8 mouse cellular contexts compared by ENCODE assay signal in genomic region chr2:168117147-168117546, GRCm38 (mm10). TPM values are rescaled to one million over a fixed set of nuclear protein-coding genes. Genes with fewer than 3 reads are reported as not detected.
A peak's percentile ranks its signal among the peaks of the same experiment; 100 is the strongest.
DNase-seq lines count a peak whose midpoint lies in the region; ATAC-seq and TF ChIP-seq lines count a peak whose summit lies in the region.

No protein-coding gene starts in this region.

- peak; percentile 45 for TF ChIP-seq CTCF in heart, postnatal 0 days (IDR thresholded peaks at IDR 0.05; ENCODE audit: low read depth)

- H3K27ac ChIP-seq in heart, postnatal 0 days (ENCODE audit: low read depth) = no peak overlapping the region
- no peak overlapping the region for H3K27ac ChIP-seq in lung, embryonic 16.5 days (ENCODE audit: low read length)

- DNase-seq in CD4-positive helper T cell, adult 2 months (ENCODE audit: low read depth, low spot score) = peak; percentile 68
- peak; percentile 92 for DNase-seq in ZHBTc4 (ENCODE audit: low read depth, low spot score)
- DNase-seq in embryo, embryonic 9.5 days (ENCODE audit: extremely low spot score) = peak; percentile 85
- peak; percentile 52 for DNase-seq in heart, postnatal 0 days (ENCODE audit: low spot score)
- DNase-seq in kidney, postnatal 36 days = peak; percentile 59 to 84
- DNase-seq in retina, embryonic 14.5 days (ENCODE audit: low spot score) = peak; percentile 83
- peak; percentile 71 for DNase-seq in urinary bladder, postnatal 25 days (ENCODE audit: low spot score)

- peak overlapping the region; percentile 51 for H3K4me2 ChIP-seq in heart, postnatal 0 days (ENCODE audit: low read depth, low read length)
- H3K4me2 ChIP-seq in lung, embryonic 16.5 days (ENCODE audit: low read depth, low read length) = peak overlapping the region; percentile 78

- no peak overlapping the region for H3K9ac ChIP-seq in heart, postnatal 0 days (replicated peaks; ENCODE audit: low read depth, low read length)
- peak overlapping the region; percentile 65 for H3K9ac ChIP-seq in lung, embryonic 16.5 days (ENCODE audit: low read length)

- H3K36me3 ChIP-seq in heart, postnatal 0 days (replicated peaks; ENCODE audit: control insufficient read depth, insufficient read depth, low read length) = no peaks in the 10 kb centered on the region
- H3K36me3 ChIP-seq in lung, embryonic 16.5 days (ENCODE audit: control insufficient read depth, insufficient read depth, low read length) = no peaks in the 10 kb centered on the region

- no peak for TF ChIP-seq EP300 in heart, postnatal 0 days (IDR thresholded peaks at IDR 0.05; ENCODE audit: low read depth)

- peak overlapping the region; percentile 28 for H3K4me3 ChIP-seq in heart, postnatal 0 days (ENCODE audit: low read depth, low read length)
- H3K4me3 ChIP-seq in lung, embryonic 16.5 days (ENCODE audit: low read length) = peak overlapping the region; percentile 47

- ATAC-seq in heart, postnatal 0 days (ENCODE audit: insufficient read depth, low read depth) = peak; percentile 24; the same call in 1 of the 2 replicates
- ATAC-seq in lung, embryonic 16.5 days (ENCODE audit: low read depth) = peak; percentile 25; the same call in 1 of the 2 replicates

- peaks cover 12% of the 10 kb centered on the region; the same call in 1 of the 2 replicates for H3K27me3 ChIP-seq in heart, postnatal 0 days (ENCODE audit: control insufficient read depth, insufficient read depth, low read length)
- no peaks in the 10 kb centered on the region for H3K27me3 ChIP-seq in lung, embryonic 16.5 days (ENCODE audit: control insufficient read depth, insufficient read depth, low read depth, low read length)

- WGBS in heart, postnatal 0 days = 1% methylated on average over 37 of the region's 37 CpGs
- under 1% methylated on average over 37 of the region's 37 CpGs for WGBS in lung, embryonic 16.5 days

- 0 out of 2 replicates have a peak, but pooled peaks cover 9% of the 10 kb centered on the region for H3K4me1 ChIP-seq in heart, postnatal 0 days (ENCODE audit: control insufficient read depth, insufficient read depth)
- H3K4me1 ChIP-seq in lung, embryonic 16.5 days (replicated peaks; ENCODE audit: control insufficient read depth, insufficient read depth, low read length) = peaks cover 9% of the 10 kb centered on the region

- H3K9me3 ChIP-seq in heart, postnatal 0 days (replicated peaks; ENCODE audit: control insufficient read depth, low read length) = no peaks in the 10 kb centered on the region
- H3K9me3 ChIP-seq in lung, embryonic 16.5 days (ENCODE audit: control insufficient read depth, low read length) = 0 out of 2 replicates have a peak, but pooled peaks cover 2% of the 10 kb centered on the region

RNA-seq across cellular contexts. Expression of gene Pard6b, which starts 36.3 kb away (rescaled TPM):
- 4.4 and 6.5 TPM in 2 replicates for total RNA-seq in heart, postnatal 0 days (2014; rRNA removed; ENCODE audit: low replicate concordance)
- 3.3 and 3.5 TPM in 2 replicates for polyA plus RNA-seq in heart, postnatal 0 days (2015; fragmentation: Nextera tagmentation; extraction: Ambion mirVana)
- polyA plus RNA-seq in lung, embryonic 16.5 days (2015; fragmentation: Nextera tagmentation; extraction: Ambion mirVana) = 11.4 and 12.6 TPM in 2 replicates
